Mouse (Mus musculus) hindbrain, embryonic 15.5 days (tissue): ENCODE measurements around the gene Zranb2. TPM values are rescaled to one million over a fixed set of nuclear protein-coding genes. Genes with fewer than 3 reads are reported as not detected.
A peak's percentile ranks its signal among the peaks of the same experiment; 100 is the strongest.

Experiments
- ATAC-seq: fragments of 200-750 bp; cut with Nextera tagmentation; 2 replicates; pipeline ENCODE4 v1.8.0; 2017; ENCODE audit warnings: low read depth, moderate number of reproducible peaks, moderate TSS enrichment; ENCODE audit not compliant: low FRiP score
- H3K27ac ChIP-seq: fragments of 300-500 bp; sonication (generic); replicated peaks from 2 replicates; pipeline ENCODE4 v1.5.1; 2015; ENCODE audit warnings: mild to moderate bottlenecking, inconsistent platforms
- H3K27me3 ChIP-seq: fragments of 300-500 bp; sonication (generic); 2 replicates; pipeline ENCODE4 v1.6.1; 2015; ENCODE audit warnings: control low read depth, inconsistent platforms
- H3K36me3 ChIP-seq: fragments of 300-500 bp; sonication (generic); 2 replicates; pipeline ENCODE4 v1.6.1; 2015; ENCODE audit warnings: control low read depth, inconsistent platforms
- H3K4me1 ChIP-seq: fragments of 300-500 bp; sonication (generic); replicated peaks from 2 replicates; pipeline ENCODE4 v1.6.1; 2015; ENCODE audit warnings: control low read depth, inconsistent platforms
- H3K4me2 ChIP-seq: fragments of 300-500 bp; sonication (generic); 2 replicates; pipeline ENCODE4 v1.6.1; 2015; ENCODE audit warnings: moderate library complexity, mild to moderate bottlenecking, inconsistent platforms
- H3K4me3 ChIP-seq: fragments of 300-500 bp; sonication (generic); 2 replicates; pipeline ENCODE4 v1.5.1; 2015; ENCODE audit warnings: mild to moderate bottlenecking, inconsistent platforms
- H3K9ac ChIP-seq: fragments of 300-500 bp; sonication (generic); 2 replicates; pipeline ENCODE4 v1.6.1; 2015; ENCODE audit warnings: inconsistent platforms
- H3K9me3 ChIP-seq: fragments of 300-500 bp; sonication (generic); 2 replicates; pipeline ENCODE4 v1.6.1; 2016; ENCODE audit warnings: control low read depth, inconsistent platforms
- whole genome bisulfite sequencing: fragments of 180-500 bp; shearing (Covaris S2); methylation state at CpG from one replicate; pipeline ENCODE4 v1.1.7; 2015; 5-methylcytosine and 5-hydroxymethylcytosine counted together
- polyA plus RNA-seq: library from polyadenylated mRNA; unstranded; fragments of >200 nt; fragmentation: Nextera tagmentation; extraction: Ambion mirVana; gene quantifications from 2 replicates; pipeline ENCODE4 v1.2.1, GENCODE M21; 2015

Zranb2 gene
- 95.7 and 103 TPM in 2 replicates for polyA plus RNA-seq

GRCm38 (mm10) chr3:157533964-157534785, at the start of gene Zranb2:
TSS of gene Zranb2 (plus strand) at chr3:157534160.
- Histone ChIP-seq H3K4me3 (peak within 1 kb of the TSS; percentile 70), H3K27ac (peak within 1 kb of the TSS; percentile 95), H3K27me3 (peaks cover 32% of the 10 kb centered on the region), H3K9ac (peak within 1 kb of the TSS; percentile 68), H3K36me3 (peaks cover 8% of the 10 kb centered on the region), H3K4me1 (peaks cover 13% of the 10 kb centered on the region), H3K4me2 (peak within 1 kb of the TSS; percentile 81), H3K9me3 (no peaks in the 10 kb centered on the region)
- under 1% methylated on average over 83 of the region's 91 CpGs for WGBS
- peak; percentile 97 for ATAC-seq

DNA sequence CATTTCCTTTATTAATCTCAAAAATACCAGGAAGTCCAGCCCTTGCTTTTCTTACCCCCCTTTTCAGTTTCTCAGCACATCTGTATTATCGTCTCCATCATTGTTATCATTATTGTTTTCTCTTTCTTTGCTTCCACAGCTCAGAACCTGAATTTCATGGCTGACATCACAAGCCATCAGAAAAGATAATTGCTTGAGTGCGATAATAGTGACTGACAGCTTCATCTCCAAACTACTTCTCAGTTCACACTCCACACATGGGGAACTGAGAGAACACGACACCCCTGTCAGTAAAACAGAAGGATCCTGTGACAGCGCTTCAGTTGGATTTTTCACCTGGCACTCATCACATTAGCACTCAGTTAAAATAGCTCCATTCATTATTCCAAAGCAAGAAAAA, 41.9 kb upstream of the Zranb2 start:
- Histone ChIP-seq H3K4me1 (no peaks in the 10 kb centered on the region), H3K36me3 (no peaks in the 10 kb centered on the region), H3K9me3 (no peaks in the 10 kb centered on the region), H3K27ac (no peak overlapping the region), H3K4me3 (no peak overlapping the region), H3K27me3 (no peaks in the 10 kb centered on the region), H3K4me2 (no peak overlapping the region), H3K9ac (no peak overlapping the region)
- ATAC-seq = no peak
- 51% methylated on average over 4 of the region's 4 CpGs for WGBS

- no peak overlapping the region for H3K4me3 ChIP-seq
- no peaks in the 10 kb centered on the region for H3K36me3 ChIP-seq
- no peak overlapping the region for H3K27ac ChIP-seq
- 79% methylated on average over 1 of the region's 1 CpGs for WGBS
- no peak overlapping the region for H3K9ac ChIP-seq
- ATAC-seq = no peak
- no peaks in the 10 kb centered on the region for H3K9me3 ChIP-seq
- no peak overlapping the region for H3K4me2 ChIP-seq
- no peaks in the 10 kb centered on the region for H3K4me1 ChIP-seq
- H3K27me3 ChIP-seq = no peaks in the 10 kb centered on the region
Observed at GRCm38 (mm10) chr3:157502216-157502615, 31.7 kb upstream of the Zranb2 start.

DNA sequence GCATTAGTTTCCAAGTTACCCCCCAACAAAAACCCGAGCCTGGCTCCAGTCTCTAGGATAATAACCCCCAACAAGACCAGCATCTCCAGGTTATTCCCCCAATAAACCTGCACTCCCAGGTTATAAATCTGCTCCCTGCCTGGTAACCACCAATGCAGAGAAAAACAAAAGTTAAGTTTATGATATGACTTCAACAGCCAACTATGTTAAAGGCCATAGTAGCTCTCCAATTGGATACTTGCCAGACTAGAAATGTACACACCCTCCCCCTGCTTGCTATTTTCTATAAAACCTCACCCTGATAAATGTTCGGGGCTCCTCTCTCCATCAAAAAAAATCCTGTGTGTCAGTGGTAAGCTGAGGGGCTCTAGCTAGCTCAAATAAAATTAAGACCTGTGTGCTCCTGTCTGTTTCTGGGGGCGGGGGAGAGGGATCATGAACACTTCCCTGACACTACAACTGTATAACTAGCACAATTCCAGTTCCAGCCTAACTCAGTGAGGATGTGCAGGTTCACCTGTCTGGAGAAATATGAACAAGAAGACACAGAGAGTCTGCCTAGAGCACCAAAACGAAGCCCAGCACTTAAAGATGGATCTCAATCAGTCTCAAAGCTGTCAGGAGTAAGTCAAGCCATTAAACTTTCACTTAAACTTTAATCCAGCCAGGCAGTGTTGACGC, 19.7 kb upstream of the Zranb2 start:
- H3K4me3 ChIP-seq = no peak overlapping the region
- no peaks in the 10 kb centered on the region for H3K4me1 ChIP-seq
- no peak overlapping the region for H3K27ac ChIP-seq
- WGBS = 78% methylated on average over 5 of the region's 5 CpGs
- H3K27me3 ChIP-seq = no peaks in the 10 kb centered on the region
- H3K4me2 ChIP-seq = no peak overlapping the region
- no peak for ATAC-seq
- no peak overlapping the region for H3K9ac ChIP-seq
- H3K9me3 ChIP-seq = no peaks in the 10 kb centered on the region
- H3K36me3 ChIP-seq = no peaks in the 10 kb centered on the region

- H3K9me3 ChIP-seq = no peaks in the 10 kb centered on the region
- no peaks in the 10 kb centered on the region for H3K36me3 ChIP-seq
- ATAC-seq = no peak
- no peak overlapping the region for H3K9ac ChIP-seq
- no peak overlapping the region for H3K4me3 ChIP-seq
- no peaks in the 10 kb centered on the region for H3K4me1 ChIP-seq
- no peak overlapping the region for H3K27ac ChIP-seq
- H3K27me3 ChIP-seq = no peaks in the 10 kb centered on the region
- 67% methylated on average over 3 of the region's 3 CpGs for WGBS
- H3K4me2 ChIP-seq = no peak overlapping the region
Observed at GRCm38 (mm10) chr3:157516471-157516870, 17.5 kb upstream of the Zranb2 start.

- H3K4me3 ChIP-seq = no peak overlapping the region
- no peaks in the 10 kb centered on the region for H3K27me3 ChIP-seq
- H3K36me3 ChIP-seq = no peaks in the 10 kb centered on the region
- H3K9ac ChIP-seq = no peak overlapping the region
- no peak overlapping the region for H3K27ac ChIP-seq
- no peaks in the 10 kb centered on the region for H3K4me1 ChIP-seq
- WGBS = 69% methylated on average over 2 of the region's 2 CpGs
- H3K9me3 ChIP-seq = no peaks in the 10 kb centered on the region
- ATAC-seq = no peak
- no peak overlapping the region for H3K4me2 ChIP-seq
Observed at GRCm38 (mm10) chr3:157517992-157518391, 16.0 kb upstream of the Zranb2 start.

- peak; percentile 78 for ATAC-seq
- H3K4me2 ChIP-seq = no peak overlapping the region
- H3K4me1 ChIP-seq = no peaks in the 10 kb centered on the region
- no peak overlapping the region for H3K27ac ChIP-seq
- 0% methylated on average over 1 of the region's 1 CpGs for WGBS
- no peak overlapping the region for H3K4me3 ChIP-seq
- no peaks in the 10 kb centered on the region for H3K9me3 ChIP-seq
- no peak overlapping the region for H3K9ac ChIP-seq
- peaks cover 5% of the 10 kb centered on the region; the same call in 1 of the 2 replicates for H3K27me3 ChIP-seq
- no peaks in the 10 kb centered on the region for H3K36me3 ChIP-seq
Observed at GRCm38 (mm10) chr3:157520433-157520832, 13.5 kb upstream of the Zranb2 start.

- no peak for ATAC-seq
- WGBS = 42% methylated on average over 1 of the region's 1 CpGs
- Histone ChIP-seq H3K4me2 (no peak overlapping the region), H3K9me3 (no peaks in the 10 kb centered on the region), H3K9ac (no peak overlapping the region), H3K36me3 (no peaks in the 10 kb centered on the region), H3K27me3 (peaks cover 19% of the 10 kb centered on the region), H3K27ac (no peak overlapping the region), H3K4me3 (no peak overlapping the region), H3K4me1 (no peaks in the 10 kb centered on the region)
Observed at GRCm38 (mm10) chr3:157523834-157524233, 10.1 kb upstream of the Zranb2 start.

GRCm38 (mm10) chr3:157531585-157531984, 2.4 kb upstream of the Zranb2 start:
- no peak for ATAC-seq
- Histone ChIP-seq H3K36me3 (no peaks in the 10 kb centered on the region), H3K9ac (no peak overlapping the region), H3K9me3 (no peaks in the 10 kb centered on the region), H3K27ac (no peak overlapping the region), H3K4me1 (peaks cover 13% of the 10 kb centered on the region), H3K4me2 (no peak overlapping the region), H3K27me3 (peaks cover 50% of the 10 kb centered on the region), H3K4me3 (no peak overlapping the region)
- 87% methylated on average over 2 of the region's 2 CpGs for WGBS

DNA sequence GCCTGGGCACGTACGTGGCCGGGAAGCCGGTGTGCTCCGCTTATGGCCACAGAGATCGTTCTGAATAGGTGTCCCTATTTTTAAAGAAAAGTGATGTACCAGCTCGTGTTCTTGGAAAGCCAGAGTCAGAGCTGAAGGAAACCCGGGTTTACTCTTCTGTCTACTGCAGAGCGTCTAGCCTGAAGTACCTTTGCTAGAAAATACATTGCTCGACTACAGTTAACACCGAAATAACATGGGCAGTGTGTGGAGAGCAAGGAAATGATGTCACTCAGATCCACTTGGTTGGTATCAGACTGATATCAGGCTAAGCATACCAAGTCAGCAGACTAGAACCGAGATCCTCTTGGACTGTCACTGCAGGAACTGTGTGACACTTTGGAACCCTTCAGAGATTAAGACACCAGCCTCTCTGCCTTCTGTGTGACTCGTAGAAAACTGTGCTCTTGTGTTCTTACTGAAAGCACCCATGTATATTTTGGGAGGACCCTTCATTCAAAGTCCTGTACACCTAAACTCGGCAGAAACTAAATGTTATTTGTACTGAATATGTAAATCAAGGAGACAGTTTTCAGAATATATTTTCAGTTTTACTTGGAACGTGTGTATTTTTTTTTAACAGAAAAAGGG, 941 bp downstream of the Zranb2 start:
- H3K27me3 ChIP-seq = peaks cover 25% of the 10 kb centered on the region
- 5% methylated on average over 15 of the region's 15 CpGs for WGBS
- peak; percentile 37 for ATAC-seq

GRCm38 (mm10) chr3:157549323-157549722, 15.4 kb downstream of the Zranb2 start:
- Histone ChIP-seq H3K9ac (no peak overlapping the region), H3K27me3 (no peaks in the 10 kb centered on the region), H3K4me3 (no peak overlapping the region), H3K4me2 (no peak overlapping the region), H3K4me1 (no peaks in the 10 kb centered on the region), H3K9me3 (no peaks in the 10 kb centered on the region), H3K36me3 (peaks cover 47% of the 10 kb centered on the region), H3K27ac (no peak overlapping the region)
- WGBS = 93% methylated on average over 2 of the region's 2 CpGs
- no peak for ATAC-seq

More for the DNA sequence above, 941 bp downstream of the Zranb2 start:
- Histone ChIP-seq H3K4me3 (peak overlapping the region; percentile 70), H3K9me3 (no peaks in the 10 kb centered on the region), H3K27ac (peak overlapping the region; percentile 95), H3K9ac (peak overlapping the region; percentile 68), H3K4me2 (peak overlapping the region; percentile 81), H3K4me1 (peaks cover 13% of the 10 kb centered on the region), H3K36me3 (peaks cover 14% of the 10 kb centered on the region)
